Comparison of ENCODE assay signal across 8 mouse cellular contexts in genomic region chr7:118855877-118856304, GRCm38 (mm10). TPM values are rescaled to one million over a fixed set of nuclear protein-coding genes. Genes with fewer than 3 reads are reported as not detected.
DNase-seq lines count a peak whose midpoint lies in the region; ATAC-seq and TF ChIP-seq lines count a peak whose summit lies in the region.

Gene Knop1 (minus strand): TSS chr7:118856254.

- H3K9me3 ChIP-seq in embryonic facial prominence, embryonic 15.5 days (replicated peaks), result no peaks in the 10 kb centered on the region
- no peaks in the 10 kb centered on the region for H3K9me3 ChIP-seq in heart, postnatal 0 days (replicated peaks; ENCODE audit: control insufficient read depth, low read length)
- no peaks in the 10 kb centered on the region for H3K9me3 ChIP-seq in limb, embryonic 11.5 days (ENCODE audit: control insufficient read depth, low read length)
- H3K9me3 ChIP-seq in neural tube, embryonic 15.5 days (replicated peaks), result no peaks in the 10 kb centered on the region

- H3K4me1 ChIP-seq in embryonic facial prominence, embryonic 15.5 days, result peaks cover 25% of the 10 kb centered on the region
- H3K4me1 ChIP-seq in heart, postnatal 0 days (ENCODE audit: control insufficient read depth, insufficient read depth), result peaks cover 11% of the 10 kb centered on the region
- peaks cover 6% of the 10 kb centered on the region; the same call in 1 of the 2 replicates for H3K4me1 ChIP-seq in limb, embryonic 11.5 days (ENCODE audit: control insufficient read depth, insufficient read depth, low read length)
- H3K4me1 ChIP-seq in neural tube, embryonic 15.5 days, result peaks cover 38% of the 10 kb centered on the region

- no peak for DNase-seq in adrenal gland, adult 18-20 months (ENCODE audit: low spot score in 2 of 2)
- DNase-seq in adrenal gland, adult (ENCODE audit: inconsistent age in 2 of 2, low spot score in 1 of 2), result no peak
- DNase-seq in heart, postnatal 0 days (ENCODE audit: low spot score), result no peak
- no peak for DNase-seq in limb, embryonic 11.5 days (ENCODE audit: low spot score)
- no peak for DNase-seq in spleen, postnatal 10 days (ENCODE audit: low spot score in 2 of 2)

- peak within 1 kb of the TSS; percentile 68 for H3K9ac ChIP-seq in embryonic facial prominence, embryonic 15.5 days
- H3K9ac ChIP-seq in heart, postnatal 0 days (replicated peaks; ENCODE audit: low read depth, low read length), result peak within 1 kb of the TSS; percentile 70
- peak within 1 kb of the TSS; percentile 77 for H3K9ac ChIP-seq in limb, embryonic 11.5 days (ENCODE audit: low read length)
- peak within 1 kb of the TSS; percentile 61 for H3K9ac ChIP-seq in neural tube, embryonic 15.5 days (replicated peaks)

- peaks cover 23% of the 10 kb centered on the region for H3K36me3 ChIP-seq in embryonic facial prominence, embryonic 15.5 days
- H3K36me3 ChIP-seq in heart, postnatal 0 days (replicated peaks; ENCODE audit: control insufficient read depth, insufficient read depth, low read length), result peaks cover 15% of the 10 kb centered on the region
- H3K36me3 ChIP-seq in limb, embryonic 11.5 days (ENCODE audit: control insufficient read depth, insufficient read depth, low read length), result peaks cover 9% of the 10 kb centered on the region; the same call in 1 of the 2 replicates
- peaks cover 25% of the 10 kb centered on the region for H3K36me3 ChIP-seq in neural tube, embryonic 15.5 days

- H3K4me2 ChIP-seq in embryonic facial prominence, embryonic 15.5 days (replicated peaks), result peak within 1 kb of the TSS; percentile 67
- peak within 1 kb of the TSS; percentile 93 for H3K4me2 ChIP-seq in heart, postnatal 0 days (ENCODE audit: low read depth, low read length)
- peak within 1 kb of the TSS; percentile 77 for H3K4me2 ChIP-seq in limb, embryonic 11.5 days (ENCODE audit: low read depth, severe bottlenecking)
- H3K4me2 ChIP-seq in neural tube, embryonic 15.5 days, result peak within 1 kb of the TSS; percentile 87

- no peak for TF ChIP-seq CTCF in heart, postnatal 0 days (IDR thresholded peaks at IDR 0.05; ENCODE audit: low read depth)

- TF ChIP-seq EP300 in heart, postnatal 0 days (IDR thresholded peaks at IDR 0.05; ENCODE audit: low read depth), result no peak

- peak within 1 kb of the TSS; percentile 82 for H3K27ac ChIP-seq in embryonic facial prominence, embryonic 15.5 days (replicated peaks)
- H3K27ac ChIP-seq in heart, postnatal 0 days (ENCODE audit: low read depth), result peak within 1 kb of the TSS; percentile 53
- H3K27ac ChIP-seq in limb, embryonic 11.5 days (replicated peaks; ENCODE audit: low read depth, low read length), result no peak within 1 kb of the TSS
- H3K27ac ChIP-seq in neural tube, embryonic 15.5 days (replicated peaks), result peak within 1 kb of the TSS; percentile 85

- WGBS in embryonic facial prominence, embryonic 15.5 days, result under 1% methylated on average over 46 of the region's 46 CpGs
- WGBS in heart, postnatal 0 days, result under 1% methylated on average over 46 of the region's 46 CpGs
- under 1% methylated on average over 40 of the region's 46 CpGs for WGBS in limb, embryonic 11.5 days
- under 1% methylated on average over 46 of the region's 46 CpGs for WGBS in neural tube, embryonic 15.5 days

- peak; percentile 24 for ATAC-seq in CD4-positive, CD25-positive, alpha-beta regulatory T cell, adult 4 months
- peak; percentile 79 for ATAC-seq in embryonic facial prominence, embryonic 15.5 days (ENCODE audit: insufficient number of reproducible peaks, low FRiP score, low TSS enrichment, low read depth)
- peak; percentile 65 for ATAC-seq in heart, postnatal 0 days (ENCODE audit: insufficient read depth, low read depth)
- peak; percentile 67 for ATAC-seq in limb, embryonic 11.5 days (ENCODE audit: insufficient number of reproducible peaks, low FRiP score, low TSS enrichment, low read depth)
- ATAC-seq in neural tube, embryonic 15.5 days (ENCODE audit: low FRiP score), result peak; percentile 88

- H3K27me3 ChIP-seq in embryonic facial prominence, embryonic 15.5 days, result no peaks in the 10 kb centered on the region
- no peaks in the 10 kb centered on the region for H3K27me3 ChIP-seq in heart, postnatal 0 days (ENCODE audit: control insufficient read depth, insufficient read depth, low read length)
- H3K27me3 ChIP-seq in limb, embryonic 11.5 days (ENCODE audit: control insufficient read depth, insufficient read depth, low read length), result no peaks in the 10 kb centered on the region
- H3K27me3 ChIP-seq in neural tube, embryonic 15.5 days (replicated peaks), result no peaks in the 10 kb centered on the region

- H3K4me3 ChIP-seq in embryonic facial prominence, embryonic 15.5 days (replicated peaks), result peak within 1 kb of the TSS; percentile 91
- H3K4me3 ChIP-seq in heart, postnatal 0 days (ENCODE audit: low read depth, low read length), result peak within 1 kb of the TSS; percentile 79
- peak within 1 kb of the TSS; percentile 79 for H3K4me3 ChIP-seq in limb, embryonic 11.5 days (ENCODE audit: low read depth, low read length)
- peak within 1 kb of the TSS; percentile 89 for H3K4me3 ChIP-seq in neural tube, embryonic 15.5 days (replicated peaks)

RNA-seq across cellular contexts. Expression of gene Knop1, which starts in this region (rescaled TPM):
- 10 to 100 TPM; 45.1 to 78.7 TPM for total RNA-seq in adrenal gland, adult 18-20 months (2021)
- polyA plus RNA-seq in CD4-positive, CD25-positive, alpha-beta regulatory T cell, adult 4 months (2017; shearing (Covaris generic)), result 10 to 100 TPM; 37.0 to 39.8 TPM
- polyA plus RNA-seq in embryonic facial prominence, embryonic 15.5 days (2015; fragmentation: Nextera tagmentation; extraction: Ambion mirVana), result 86.7 and 95.2 TPM in 2 replicates
- total RNA-seq in heart, postnatal 0 days (2014; rRNA removed; ENCODE audit: low replicate concordance), result 11.9 and 20.0 TPM in 2 replicates
- polyA plus RNA-seq in heart, postnatal 0 days (2015; fragmentation: Nextera tagmentation; extraction: Ambion mirVana), result 39.4 and 40.3 TPM in 2 replicates
- polyA plus RNA-seq in limb, embryonic 11.5 days (2014; fragmentation: Nextera tagmentation; extraction: Ambion mirVana), result 136 and 147 TPM in 2 replicates
- 65.8 and 71.6 TPM in 2 replicates for polyA plus RNA-seq in neural tube, embryonic 15.5 days (2015; fragmentation: Nextera tagmentation; extraction: Ambion mirVana)

Comparison
In these comparisons a context has a peak if more than half of its experiments do, and no peak if none do; other contexts are left out.
1. ATAC-seq: peak in every context shown above with its lines; median percentile 88 in neural tube, embryonic 15.5 days; 79 in embryonic facial prominence, embryonic 15.5 days; 67 in limb, embryonic 11.5 days; 65 in heart, postnatal 0 days; 24 in CD4-positive, CD25-positive, alpha-beta regulatory T cell, adult 4 months.